Mouse (Mus musculus) myocyte (in vitro differentiated cells): Measurements from ENCODE around the gene Elmod3.

ENCODE experiments used
- CEBPB ChIP-seq: IDR thresholded peaks from 2 replicates; pipeline ENCODE4 v1.6.1; 2011; ENCODE audit warnings: mild to moderate bottlenecking, moderate library complexity; ENCODE audit not compliant: poor library complexity, insufficient read depth, severe bottlenecking
- MAX ChIP-seq: IDR thresholded peaks from one replicate; pipeline ENCODE4 v1.6.1; 2011; ENCODE audit warnings: low read depth, mild to moderate bottlenecking, control low read depth
- MYOD1 ChIP-seq, 3 experiments: IDR thresholded peaks; one replicate each; pipeline ENCODE4 v1.6.1; 2011; ENCODE audit warnings: control low read depth in 2 of 3, low read depth in 2 of 3, mild to moderate bottlenecking in 2 of 3, moderate library complexity in 1 of 3; ENCODE audit not compliant: insufficient read length in 2 of 3, control insufficient read depth in 1 of 3
- POLR2A ChIP-seq: IDR thresholded peaks from one replicate; pipeline ENCODE4 v1.6.1; 2011; ENCODE audit warnings: low read depth, mild to moderate bottlenecking, control low read depth, moderate library complexity; ENCODE audit not compliant: insufficient read length
- POLR2AphosphoS2 ChIP-seq: IDR thresholded peaks from one replicate; pipeline ENCODE4 v1.6.1; 2011; ENCODE audit warnings: low read depth, control low read depth; ENCODE audit not compliant: insufficient read length
- TCF12 ChIP-seq: IDR thresholded peaks from one replicate; pipeline ENCODE4 v1.6.1; 2011; ENCODE audit warnings: mild to moderate bottlenecking, control low read depth; ENCODE audit not compliant: poor library complexity, insufficient read depth, severe bottlenecking
- USF1 ChIP-seq: IDR thresholded peaks from one replicate; pipeline ENCODE4 v1.6.1; 2011; ENCODE audit warnings: low read depth, mild to moderate bottlenecking, control low read depth, moderate library complexity

GRCm38 (mm10) chr6:72560801-72561200 is 37.4 kb downstream of the Elmod3 start:
- TF ChIP-seq POLR2A: no peak
- no peak for TF ChIP-seq MAX
- no peak for TF ChIP-seq POLR2AphosphoS2
- no peak for TF ChIP-seq CEBPB
- TF ChIP-seq TCF12: no peak
- TF ChIP-seq USF1: no peak
- no peak for TF ChIP-seq MYOD1 (IDR thresholded peaks at IDR 0.05; ENCODE audit: control insufficient read depth in 1 of 3, insufficient read length in 2 of 3, low read depth in 2 of 3)
